Mouse (Mus musculus) kidney, adult 10 weeks (tissue): ENCODE measurements around the gene Tmem223. TPM values are rescaled to one million over a fixed set of nuclear protein-coding genes. Genes with fewer than 3 reads are reported as not detected.

Experiments
- polyA plus RNA-seq: library from polyadenylated mRNA; stranded (reverse); fragments of 350-450 nt; fragmentation: Illumina TruSeq; extraction: RNeasy Lipid Tissue Mini Kit (QIAGEN cat#74804); gene quantifications from one replicate; pipeline ENCODE4 v1.2.3, GENCODE M21; 2014; ENCODE audit warnings: low read depth, low replicate concordance

Tmem223 gene
- 44.7 TPM for polyA plus RNA-seq

DNA sequence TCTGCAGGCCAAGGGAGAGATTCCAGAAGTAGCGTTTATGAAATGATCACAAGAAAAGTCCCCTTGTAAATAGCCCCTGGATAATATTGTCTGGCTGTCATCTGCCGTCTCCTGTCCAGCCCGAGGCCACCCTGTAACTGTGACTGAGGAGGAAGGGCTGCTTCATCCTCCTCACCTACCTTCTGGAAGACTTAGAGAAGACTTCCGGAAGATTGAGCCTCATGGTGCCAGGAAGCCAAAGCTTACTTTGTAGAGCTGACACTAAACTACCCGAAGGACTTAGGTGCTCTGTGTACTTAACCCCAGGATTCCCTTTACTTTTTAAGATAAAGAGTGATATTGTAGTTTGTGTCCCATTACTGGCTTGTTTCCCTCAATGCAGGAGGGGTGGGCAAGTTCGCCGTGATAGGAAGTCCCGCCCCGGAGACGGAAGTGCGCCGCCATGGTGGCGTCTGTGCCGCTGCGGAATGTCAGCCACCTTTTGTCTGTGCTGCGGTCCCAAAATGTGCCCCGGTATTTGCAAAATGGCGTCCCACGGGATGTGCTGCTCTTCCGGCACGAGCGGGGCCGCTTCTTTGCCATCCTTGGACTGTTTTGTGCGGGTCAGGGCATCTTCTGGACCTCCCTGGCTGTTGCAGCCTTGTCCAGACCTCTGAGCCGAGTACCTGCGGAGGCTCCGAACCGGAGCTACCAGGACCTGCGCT, at the start of gene Tmem223:
Gene Tmem223, plus strand, starts transcription at position 430 of the 704 bp plus-strand sequence.

DNA sequence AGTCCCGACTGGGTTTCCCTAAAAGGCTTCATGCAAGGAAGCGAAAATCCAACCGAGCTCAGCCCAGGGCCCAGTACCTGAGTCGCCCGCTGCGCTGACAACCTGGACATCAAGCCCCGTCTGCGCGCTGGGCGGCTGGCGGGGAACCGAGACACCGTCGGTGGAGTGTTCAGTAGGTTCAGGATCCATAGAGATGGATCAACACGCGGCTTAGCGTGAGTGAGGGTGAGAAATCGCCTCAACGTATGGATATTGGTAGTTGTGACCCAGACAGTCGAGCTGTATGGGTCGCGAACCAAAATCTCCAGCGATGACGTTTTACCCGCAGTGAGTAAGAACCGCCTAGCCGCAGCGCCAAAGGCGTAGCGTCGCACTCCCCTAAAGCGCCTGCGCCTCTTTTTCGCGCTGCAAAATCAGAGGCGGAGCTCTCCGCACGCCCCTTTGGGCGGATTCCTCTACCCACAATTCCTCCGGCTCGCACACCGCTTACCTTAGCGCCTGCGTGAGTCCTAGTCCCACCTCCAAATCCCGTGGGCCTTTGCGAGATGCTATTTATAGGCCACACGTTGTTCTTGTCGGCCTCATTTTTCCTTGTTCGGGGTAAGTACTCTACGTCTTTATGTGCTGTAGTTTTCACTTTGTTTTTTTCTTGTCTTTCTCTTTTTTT, 47.8 kb upstream of the Tmem223 start, which contains the start of gene Slc3a2:
Gene Slc3a2, minus strand, starts transcription at position 463 of the 667 bp plus-strand sequence.

DNA sequence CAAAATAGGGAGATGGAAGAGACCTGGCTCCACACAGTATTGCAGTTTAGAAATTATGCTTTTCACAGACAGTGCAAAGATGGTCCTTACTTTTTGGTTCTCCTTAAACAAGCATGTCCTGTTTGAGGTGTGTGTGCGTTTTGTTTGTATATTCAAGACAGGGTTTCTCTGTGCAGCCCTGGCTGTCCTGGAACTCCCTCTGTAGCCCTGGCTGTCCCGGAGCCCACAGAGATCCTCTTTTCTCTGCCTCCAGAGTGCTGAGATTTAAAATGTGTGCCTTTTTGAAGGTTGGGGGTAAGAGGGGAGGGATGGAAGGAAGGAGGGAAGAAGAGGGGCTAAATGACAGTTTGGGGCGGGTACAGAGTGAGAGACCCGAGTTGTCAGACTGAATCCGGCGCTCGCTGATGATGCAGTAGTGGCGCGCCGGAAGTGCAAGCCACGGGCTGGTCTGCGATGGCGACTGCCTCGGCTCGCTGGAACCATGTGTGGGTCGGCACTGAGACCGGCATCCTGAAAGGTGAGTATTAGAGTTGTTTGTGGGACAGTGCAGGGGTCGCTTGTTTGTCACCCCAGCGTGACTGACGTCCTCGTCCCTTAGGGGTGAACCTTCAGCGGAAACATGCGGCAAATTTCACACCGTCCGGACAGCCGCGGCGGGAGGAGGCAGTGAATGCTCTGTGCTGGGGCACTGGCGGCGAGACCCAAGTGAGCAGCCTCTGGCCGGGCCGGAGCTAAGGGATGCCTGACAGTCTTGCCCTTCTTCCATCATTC, 35.2 kb upstream of the Tmem223 start, which contains the start of gene Wdr74:
Gene Wdr74, plus strand, starts transcription at position 439 of the 771 bp plus-strand sequence.

DNA sequence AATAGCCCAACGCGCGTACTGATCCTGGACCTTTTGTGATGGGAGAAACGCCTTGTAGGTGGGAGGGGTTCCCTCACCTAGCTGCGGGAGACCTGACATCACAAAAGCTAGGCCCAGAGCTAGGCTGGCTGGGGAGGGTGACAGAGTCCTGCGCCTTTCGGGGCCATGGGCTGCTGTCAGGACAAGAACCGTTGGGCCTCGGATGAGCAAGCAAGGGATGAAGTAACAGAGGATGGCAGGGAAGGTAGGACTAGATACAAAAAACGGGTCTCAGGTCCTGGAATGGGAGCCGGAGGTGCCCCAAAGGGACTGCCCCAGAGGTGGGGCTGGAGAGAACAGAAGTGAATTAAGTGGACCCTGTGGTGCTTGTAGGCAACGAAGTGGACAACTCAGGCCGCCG, 30.2 kb upstream of the Tmem223 start, which contains the start of gene 1700092M07Rik:
Gene 1700092M07Rik, plus strand, starts transcription at position 116 of the 400 bp plus-strand sequence.

DNA sequence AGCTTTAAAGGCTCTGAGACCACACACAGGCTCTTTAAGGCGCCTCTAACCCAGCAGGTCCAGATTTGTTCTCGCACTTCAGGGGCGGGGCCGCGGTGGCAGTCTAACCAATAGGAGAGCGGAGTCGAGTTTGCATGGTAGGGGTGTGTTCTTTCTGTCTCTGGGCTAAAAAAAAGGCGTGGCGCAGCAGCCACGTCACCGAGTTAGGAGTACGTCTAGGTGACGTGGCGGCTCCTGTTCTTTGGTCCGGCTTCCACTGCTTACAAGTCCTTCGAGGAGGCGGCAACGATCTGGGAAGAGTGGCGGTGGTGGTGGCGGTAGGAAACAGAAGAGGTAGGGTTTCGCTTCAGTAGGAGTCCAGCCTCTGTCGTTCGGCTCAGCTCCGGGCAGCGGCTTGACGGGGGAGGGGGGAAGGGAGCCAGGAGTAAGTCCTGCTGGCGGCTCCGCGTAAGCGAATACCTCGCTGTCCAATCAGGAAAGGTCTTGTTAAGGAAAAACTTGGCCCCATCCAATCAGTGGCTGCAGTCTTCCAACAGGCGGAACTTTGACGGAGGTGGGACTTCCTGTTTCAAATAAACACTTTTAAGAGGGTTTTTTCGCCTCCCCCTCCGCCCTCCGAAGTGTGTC, 29.4 kb upstream of the Tmem223 start, which contains the start of gene Stx5a:
Gene Stx5a, plus strand, starts transcription at position 171 of the 627 bp plus-strand sequence.

DNA sequence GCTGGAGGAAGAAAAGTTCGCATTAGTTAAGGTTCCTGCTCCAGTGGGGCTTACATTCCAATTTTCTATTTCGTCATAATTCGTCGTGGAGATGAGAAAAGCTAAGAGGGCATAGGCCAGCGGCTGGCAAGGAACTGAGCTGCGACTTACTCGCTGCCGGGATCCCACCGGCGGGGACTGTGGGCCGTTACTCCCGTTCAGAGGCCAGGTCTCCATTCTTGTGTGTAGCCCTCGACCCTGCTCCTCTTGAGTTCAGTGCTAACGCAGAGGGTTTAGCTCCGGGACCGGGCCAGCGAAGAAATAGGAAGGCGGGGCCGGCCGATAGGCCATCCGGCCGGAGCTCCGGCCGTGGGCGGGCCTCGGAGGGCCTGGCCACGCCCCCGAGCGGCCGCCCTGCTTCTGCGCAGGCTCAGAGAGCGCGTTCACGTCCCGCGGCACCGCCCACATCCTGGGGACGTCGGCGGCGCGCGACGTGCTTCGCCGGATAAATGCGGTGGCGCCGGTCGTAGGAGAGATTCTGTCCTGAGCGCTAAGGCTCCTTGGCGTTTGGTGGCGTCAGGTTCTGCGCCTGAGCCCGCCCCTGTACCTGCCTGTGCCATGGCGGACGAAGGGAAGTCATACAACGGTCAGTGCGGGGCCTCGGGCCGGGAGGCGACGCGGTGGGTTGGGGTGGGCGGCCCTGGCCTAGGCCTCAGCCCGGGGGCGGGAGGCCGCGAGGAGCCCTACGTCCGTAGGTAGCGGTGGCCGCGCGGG, 14.0 kb upstream of the Tmem223 start, which contains the start of gene Nxf1:
Gene Nxf1, plus strand, starts transcription at position 439 of the 753 bp plus-strand sequence.

DNA sequence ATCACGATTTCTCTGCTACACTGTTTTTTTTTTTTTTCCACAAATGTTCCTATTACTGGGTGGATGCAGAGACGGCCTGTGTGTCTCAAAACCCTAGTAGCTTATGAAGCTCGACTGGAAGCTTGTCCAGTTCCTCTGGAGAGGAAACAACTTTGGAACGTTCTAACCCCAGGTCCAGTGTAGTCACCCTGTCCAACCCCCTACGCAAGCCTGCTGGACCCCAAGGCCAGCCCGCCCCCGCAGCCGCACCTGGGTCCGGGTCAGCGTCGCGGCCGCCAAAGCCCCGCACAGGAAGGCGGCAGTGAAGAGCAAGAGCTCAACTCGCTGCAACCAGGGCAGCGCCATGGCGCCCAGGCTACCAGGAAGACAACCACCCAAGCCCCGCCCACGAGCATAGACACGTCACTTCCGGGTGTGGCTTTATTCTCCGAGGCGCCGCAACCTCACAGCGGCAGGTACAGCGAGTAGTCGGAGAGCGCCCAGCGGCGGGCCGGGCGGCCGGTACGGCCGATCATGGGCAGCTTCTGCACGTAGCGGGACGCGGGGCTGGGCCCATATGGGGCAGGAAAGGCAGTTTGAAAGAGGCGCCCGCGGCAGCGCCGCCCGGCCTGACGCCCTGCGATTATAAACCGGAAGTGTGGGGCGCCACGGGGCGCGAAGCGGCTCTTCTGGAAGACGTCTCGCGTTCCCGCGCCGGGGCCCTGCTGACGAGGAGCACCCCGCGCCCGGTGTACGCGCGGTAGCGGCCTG, 3.5 kb downstream of the Tmem223 start, which contains the start of gene Tmem179b:
Gene Tmem179b, minus strand, starts transcription at position 382 of the 750 bp plus-strand sequence.

DNA sequence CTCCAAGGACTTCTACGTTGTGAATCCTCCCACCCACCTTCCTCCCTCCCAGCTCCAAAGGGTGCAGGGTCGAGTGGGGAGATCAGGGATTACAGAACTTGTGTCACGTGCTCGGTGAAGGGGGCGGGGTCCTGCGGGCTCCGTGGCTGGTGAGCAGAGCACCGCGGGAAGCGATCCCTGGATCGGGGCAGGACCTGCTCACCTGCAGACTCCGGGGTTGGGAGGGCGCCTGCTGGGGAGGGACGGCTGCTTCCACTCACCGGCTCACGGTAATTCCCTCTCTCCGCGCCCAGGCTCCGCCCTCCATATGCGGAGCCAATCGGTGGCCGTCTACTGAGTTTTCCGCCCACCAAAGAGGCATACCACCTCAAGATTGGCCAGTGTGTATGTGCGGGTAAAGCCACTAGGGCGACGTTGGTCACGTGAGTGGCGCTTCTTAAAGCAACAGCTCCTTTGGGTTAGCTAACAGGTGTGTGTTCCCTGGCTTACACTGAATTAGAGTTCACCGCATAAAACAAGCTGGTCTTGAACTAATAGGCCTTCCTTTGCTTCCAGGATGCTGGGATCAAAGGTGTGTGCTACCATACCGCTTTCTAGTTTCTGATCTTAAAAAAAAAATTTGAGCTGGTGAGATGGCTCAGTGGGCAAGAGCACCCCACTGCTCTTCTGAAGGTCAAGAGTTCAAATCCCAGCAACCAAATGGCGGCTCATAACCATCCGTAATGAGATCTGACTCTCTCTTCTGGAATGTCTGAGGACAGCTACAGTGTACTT, 15.4 kb downstream of the Tmem223 start, which contains the start of gene Taf6l:
Gene Taf6l, minus strand, starts transcription at position 410 of the 774 bp plus-strand sequence.

DNA sequence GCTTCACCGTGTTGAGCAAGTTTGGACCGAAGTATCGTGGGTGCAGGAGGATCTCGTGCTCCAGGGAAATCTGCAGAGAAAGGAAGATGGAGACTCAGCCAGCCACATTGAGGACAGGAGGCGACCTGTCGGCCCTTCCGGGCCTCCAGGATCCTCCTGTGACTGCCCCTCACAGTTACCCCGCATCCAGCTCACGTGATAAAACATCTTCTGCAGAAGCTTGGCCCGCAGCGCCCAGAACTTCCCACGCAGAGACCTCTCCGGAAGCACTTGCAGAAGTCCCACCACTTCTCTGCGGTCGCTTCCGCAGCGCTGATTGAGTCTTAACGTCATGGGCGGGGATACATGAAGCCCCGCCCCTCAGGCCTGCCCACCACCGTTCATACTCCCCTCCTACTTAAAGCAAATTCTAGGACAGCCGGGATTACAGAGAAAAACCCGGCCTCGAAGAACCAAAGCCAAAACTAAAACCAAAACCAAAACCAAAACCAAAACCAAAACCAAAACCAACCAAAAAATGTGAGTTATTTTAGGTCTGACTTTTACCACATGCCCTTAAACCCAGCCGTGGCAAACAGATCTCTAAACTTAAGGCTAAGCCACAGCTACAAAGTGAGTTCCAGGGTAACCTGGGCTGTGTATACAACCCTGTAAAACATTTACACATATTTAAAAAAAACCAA, 27.6 kb downstream of the Tmem223 start, which contains the start of gene Polr2g:
Gene Polr2g, minus strand, starts transcription at position 314 of the 683 bp plus-strand sequence.

DNA sequence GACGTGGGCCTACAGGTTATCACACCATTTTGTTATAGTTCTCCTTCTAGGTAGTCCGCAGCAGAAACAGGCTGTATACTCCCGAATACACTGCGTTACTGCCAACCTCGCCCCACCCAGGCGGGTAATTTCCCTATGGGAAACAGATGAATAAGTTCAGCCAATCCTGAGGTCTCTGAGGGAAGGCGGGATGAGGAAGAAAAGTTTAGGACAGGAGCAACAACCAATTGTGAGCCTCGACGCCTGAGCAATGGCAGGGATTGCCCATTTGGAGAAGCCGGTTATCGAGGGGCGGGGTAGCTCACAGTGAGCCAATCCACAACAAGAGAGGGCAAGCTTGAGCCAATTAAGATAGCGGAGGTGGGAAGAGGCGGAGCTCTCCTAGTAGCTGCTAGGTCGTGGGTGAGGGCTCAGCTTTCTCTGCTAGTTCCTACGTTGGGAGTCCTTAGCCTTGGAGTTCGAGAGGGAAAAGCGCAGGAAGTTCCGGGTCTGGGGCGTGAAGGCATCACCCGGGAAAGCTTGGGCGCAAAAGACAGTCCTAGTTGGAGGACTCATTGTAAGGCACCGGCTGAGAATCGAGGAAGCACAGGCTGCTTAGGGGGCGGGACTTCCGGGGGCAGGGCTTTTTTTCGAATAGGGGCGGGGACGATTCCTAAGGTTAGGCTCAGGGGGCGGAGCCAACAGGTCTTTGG, 31.5 kb downstream of the Tmem223 start, which contains the start of gene Zbtb3:
Gene Zbtb3, plus strand, starts transcription at position 426 of the 692 bp plus-strand sequence.

DNA sequence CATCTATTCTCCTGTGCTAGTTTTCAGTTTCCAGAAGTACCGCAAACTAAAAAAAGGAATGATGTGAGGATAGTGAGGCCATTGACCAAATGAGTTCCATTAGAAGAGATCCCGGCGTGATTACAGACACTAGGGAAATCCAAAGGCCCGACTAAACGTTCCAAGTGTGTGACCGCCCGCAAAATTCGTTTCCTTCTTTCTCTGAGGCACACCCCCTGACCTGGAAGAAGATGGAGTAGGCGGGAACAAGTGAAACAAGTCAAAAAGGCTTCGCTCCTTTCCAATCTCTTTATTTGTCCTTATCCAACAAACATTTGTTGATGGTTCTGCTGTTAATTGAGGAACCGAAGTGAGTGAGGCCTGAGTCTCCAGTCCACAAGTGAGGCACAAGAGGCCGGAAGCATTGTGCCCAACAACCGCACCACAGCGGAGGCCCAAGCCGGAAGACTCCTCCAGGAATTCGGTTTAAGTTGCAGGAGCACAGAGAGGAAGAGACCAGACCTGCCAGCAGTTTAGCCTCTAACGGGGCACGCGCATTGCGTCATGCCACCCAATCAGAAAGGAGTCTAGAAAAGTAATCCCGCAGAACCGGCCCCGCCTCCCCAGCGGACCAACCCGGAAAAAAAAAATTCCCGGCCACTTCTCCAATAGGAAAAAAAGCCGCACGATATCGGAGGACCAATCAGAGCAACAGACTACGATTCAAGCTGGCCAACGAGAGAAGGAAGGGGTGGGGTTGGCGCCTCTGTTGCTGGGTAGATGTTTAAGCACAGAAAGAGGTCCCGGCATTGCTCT, 48.2 kb downstream of the Tmem223 start, which contains the start of gene Ttc9c:
Gene Ttc9c, minus strand, starts transcription at position 533 of the 795 bp plus-strand sequence.

DNA sequence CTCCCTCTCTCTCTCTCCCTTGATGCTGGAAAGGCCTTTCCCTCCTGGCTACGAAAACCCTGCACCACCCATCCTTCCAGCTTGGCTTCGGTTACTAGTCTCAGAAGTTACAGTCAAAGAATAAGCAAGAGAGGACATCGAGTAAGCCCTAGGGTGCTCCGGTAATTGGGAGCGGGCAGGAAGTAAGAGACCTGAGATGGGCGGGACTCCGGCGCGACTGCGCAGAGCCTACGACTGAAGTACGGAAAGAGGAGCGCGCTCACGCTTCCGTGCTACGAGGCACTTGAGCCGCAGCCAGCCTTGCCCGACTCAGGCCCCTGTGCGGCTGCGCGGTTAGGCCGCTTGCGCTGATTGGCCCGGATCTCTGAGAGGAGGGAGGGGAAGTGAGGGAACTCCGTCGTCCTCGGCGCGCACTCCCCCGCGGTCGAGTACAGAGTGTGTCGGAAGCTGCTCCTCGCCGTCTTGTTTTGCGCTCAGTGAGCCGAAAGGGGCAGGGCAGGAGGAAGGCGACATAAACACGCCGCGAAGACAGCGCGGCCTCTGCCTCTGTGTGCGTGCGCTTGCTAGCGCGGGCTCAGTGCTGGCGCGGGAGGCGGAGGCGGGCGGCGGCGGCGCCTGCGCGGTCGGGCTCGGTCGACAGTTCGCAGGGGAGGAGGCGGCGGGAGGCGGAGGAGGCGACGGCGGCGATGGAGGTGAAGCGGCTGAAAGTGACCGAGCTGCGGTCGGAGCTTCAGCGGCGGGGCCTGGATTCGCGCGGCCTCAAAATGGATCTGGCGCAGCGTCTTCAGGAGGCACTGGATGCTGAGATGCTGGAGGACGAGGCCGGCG, 49.0 kb downstream of the Tmem223 start, which contains the start of gene Hnrnpul2:
Gene Hnrnpul2, plus strand, starts transcription at position 415 of the 828 bp plus-strand sequence.

